Mouse (Mus musculus) G1E (cell line): Measurements from ENCODE around the gene Lurap1.

ENCODE experiments used
- CTCF ChIP-seq: IDR thresholded peaks from 2 replicates; pipeline ENCODE4 v1.5.1; 2012; ENCODE audit warnings: low read depth, low read length, inconsistent platforms, mixed read lengths
- GATA1 ChIP-seq: IDR thresholded peaks from 2 replicates; pipeline ENCODE4 v1.6.1; 2012; ENCODE audit warnings: borderline replicate concordance, low read length, inconsistent platforms, mixed read lengths
- GATA2 ChIP-seq: IDR thresholded peaks from 2 replicates; pipeline ENCODE4 v1.6.1; 2012; ENCODE audit warnings: low read depth, low read length, inconsistent platforms, borderline replicate concordance
- POLR2AphosphoS5 ChIP-seq: IDR thresholded peaks from 2 replicates; pipeline ENCODE4 v1.6.1; 2012; ENCODE audit warnings: low read depth, low read length, inconsistent platforms; ENCODE audit not compliant: insufficient replicate concordance
- TAL1 ChIP-seq: conservative IDR thresholded peaks from 2 replicates; pipeline ENCODE4 v1.6.1; 2012; ENCODE audit warnings: low read depth, low read length, inconsistent platforms, mixed read lengths

- TF ChIP-seq POLR2AphosphoS5, result no peak
- TF ChIP-seq CTCF, result no peak
- TF ChIP-seq GATA1, result no peak
- no peak for TF ChIP-seq GATA2
- TF ChIP-seq TAL1, result no peak
Measured at GRCm38 (mm10) chr4:116164759-116165554, 13.8 kb upstream of the Lurap1 start.
